Mouse (Mus musculus) telencephalon, adult 2 months (tissue): ENCODE results near the gene Tk1.
A peak's percentile ranks its signal among the peaks of the same experiment; 100 is the strongest.
"Not testable (repeated sequence)": the region's sequence is repeated elsewhere in the genome, so short reads cannot be mapped to it uniquely, and the experiment has no call there.

Experiments used
- DNase-seq: peaks from one replicate; pipeline ENCODE4 v3.0.0-alpha.2; 2011; ENCODE audit warnings: low read depth, low spot score

Tk1 gene

GRCm38 (mm10) chr11:117790703-117791440, 35.0 kb downstream of the Tk1 start:
- DNase-seq, result no peak

GRCm38 (mm10) chr11:117790286-117790685, 35.6 kb downstream of the Tk1 start:
- DNase-seq, result no peak

- DNase-seq, result not testable (repeated sequence)
Measured at GRCm38 (mm10) chr11:117788481-117788880, 37.4 kb downstream of the Tk1 start.

GRCm38 (mm10) chr11:117786294-117786693, 39.6 kb downstream of the Tk1 start:
- DNase-seq, result no peak

- no peak for DNase-seq
Measured at GRCm38 (mm10) chr11:117783683-117784309, 42.1 kb downstream of the Tk1 start.

- no peak for DNase-seq
Measured at GRCm38 (mm10) chr11:117783089-117783488, 42.8 kb downstream of the Tk1 start.

- no peak for DNase-seq
Measured at GRCm38 (mm10) chr11:117782705-117783034, 43.2 kb downstream of the Tk1 start.

GRCm38 (mm10) chr11:117781993-117782704, 43.7 kb downstream of the Tk1 start, which contains the start of the genes Tmc8 and Tmc6:
Tmc8 (plus strand) TSS chr11:117782076.
Tmc6 (minus strand) TSS chr11:117782198.
- DNase-seq, result no peak

GRCm38 (mm10) chr11:117781199-117781821, 44.6 kb downstream of the Tk1 start:
- DNase-seq, result no peak

- no peak for DNase-seq
Measured at GRCm38 (mm10) chr11:117780582-117781111, 45.2 kb downstream of the Tk1 start.

GRCm38 (mm10) chr11:117780199-117780515, 45.7 kb downstream of the Tk1 start:
- no peak for DNase-seq

- peak; percentile 56 for DNase-seq
Measured at GRCm38 (mm10) chr11:117779434-117780198, 46.3 kb downstream of the Tk1 start.

GRCm38 (mm10) chr11:117778851-117779433, 47.0 kb downstream of the Tk1 start:
- no peak for DNase-seq

- no peak for DNase-seq
Measured at GRCm38 (mm10) chr11:117778031-117778430, 47.9 kb downstream of the Tk1 start.

GRCm38 (mm10) chr11:117777111-117777510, 48.8 kb downstream of the Tk1 start:
- no peak for DNase-seq

GRCm38 (mm10) chr11:117776085-117776792, 49.7 kb downstream of the Tk1 start:
- no peak for DNase-seq

GRCm38 (mm10) chr11:117775540-117775939, 50.4 kb downstream of the Tk1 start:
- no peak for DNase-seq

GRCm38 (mm10) chr11:117774925-117775324, 51.0 kb downstream of the Tk1 start:
- DNase-seq, result no peak

GRCm38 (mm10) chr11:117772352-117772751, 53.5 kb downstream of the Tk1 start:
- no peak for DNase-seq

GRCm38 (mm10) chr11:117770407-117770806, 55.5 kb downstream of the Tk1 start:
- no peak for DNase-seq
